Mouse (Mus musculus) myocyte (in vitro differentiated cells): ENCODE measurements around the gene 1810010H24Rik. TPM values are rescaled to one million over a fixed set of nuclear protein-coding genes. Genes with fewer than 3 reads are reported as not detected.

Source experiments
- H3K27me3 ChIP-seq: one replicate; pipeline ENCODE4 v1.6.1; 2011; ENCODE audit not compliant: control insufficient read depth, insufficient read depth, insufficient read length
- H3K36me3 ChIP-seq: one replicate; pipeline ENCODE4 v1.6.1; 2011; ENCODE audit not compliant: control insufficient read depth, insufficient read depth
- H3K4me2 ChIP-seq: one replicate; pipeline ENCODE4 v1.6.1; 2011; ENCODE audit warnings: low read depth, control low read depth
- H3K4me3 ChIP-seq: one replicate; pipeline ENCODE4 v1.5.1; 2011; ENCODE audit warnings: mild to moderate bottlenecking, control low read depth, moderate library complexity
- H3K79me2 ChIP-seq: one replicate; pipeline ENCODE4 v1.6.1; 2011; ENCODE audit not compliant: control insufficient read depth, insufficient read depth
- H3ac ChIP-seq: one replicate; pipeline ENCODE4 v1.6.1; 2011; ENCODE audit not compliant: control insufficient read depth, insufficient read length
- CEBPB ChIP-seq: IDR thresholded peaks from 2 replicates; pipeline ENCODE4 v1.6.1; 2011; ENCODE audit warnings: mild to moderate bottlenecking, moderate library complexity; ENCODE audit not compliant: poor library complexity, insufficient read depth, severe bottlenecking
- E2F4 ChIP-seq: IDR thresholded peaks from one replicate; pipeline ENCODE4 v1.6.1; 2011; ENCODE audit warnings: mild to moderate bottlenecking, control low read depth, moderate library complexity; ENCODE audit not compliant: insufficient read depth
- MAX ChIP-seq: IDR thresholded peaks from one replicate; pipeline ENCODE4 v1.6.1; 2011; ENCODE audit warnings: low read depth, mild to moderate bottlenecking, control low read depth
- MYOD1 ChIP-seq, 3 experiments: IDR thresholded peaks; one replicate each; pipeline ENCODE4 v1.6.1; 2011; ENCODE audit warnings: control low read depth in 2 of 3, low read depth in 2 of 3, mild to moderate bottlenecking in 2 of 3, moderate library complexity in 1 of 3; ENCODE audit not compliant: insufficient read length in 2 of 3, control insufficient read depth in 1 of 3
- MYOG ChIP-seq, 3 experiments: IDR thresholded peaks; one replicate each; pipeline ENCODE4 v1.6.1; 2011; ENCODE audit warnings: control low read depth in 2 of 3, low read depth in 2 of 3, mild to moderate bottlenecking in 2 of 3; ENCODE audit not compliant: insufficient read length in 2 of 3, control insufficient read depth in 1 of 3, insufficient read depth in 1 of 3
- POLR2A ChIP-seq: IDR thresholded peaks from one replicate; pipeline ENCODE4 v1.6.1; 2011; ENCODE audit warnings: low read depth, mild to moderate bottlenecking, control low read depth, moderate library complexity; ENCODE audit not compliant: insufficient read length
- POLR2AphosphoS2 ChIP-seq: IDR thresholded peaks from one replicate; pipeline ENCODE4 v1.6.1; 2011; ENCODE audit warnings: low read depth, control low read depth; ENCODE audit not compliant: insufficient read length
- REST ChIP-seq: IDR thresholded peaks from one replicate; pipeline ENCODE4 v1.6.1; 2011; ENCODE audit warnings: mild to moderate bottlenecking, control low read depth, moderate library complexity; ENCODE audit not compliant: insufficient read depth, insufficient read length
- SRF ChIP-seq: IDR thresholded peaks from one replicate; pipeline ENCODE4 v1.6.1; 2011; ENCODE audit warnings: low read depth; ENCODE audit not compliant: control insufficient read depth, insufficient read length
- TCF12 ChIP-seq: IDR thresholded peaks from one replicate; pipeline ENCODE4 v1.6.1; 2011; ENCODE audit warnings: mild to moderate bottlenecking, control low read depth; ENCODE audit not compliant: poor library complexity, insufficient read depth, severe bottlenecking
- TCF3 ChIP-seq: IDR thresholded peaks from one replicate; pipeline ENCODE4 v1.6.1; 2011; ENCODE audit warnings: low read depth, control low read depth; ENCODE audit not compliant: insufficient read length
- USF1 ChIP-seq: IDR thresholded peaks from one replicate; pipeline ENCODE4 v1.6.1; 2011; ENCODE audit warnings: low read depth, mild to moderate bottlenecking, control low read depth, moderate library complexity
- polyA plus RNA-seq: library from polyadenylated mRNA; unstranded; fragments of >200 nt; fragmentation: generic; extraction: Trizol; gene quantifications from one replicate; pipeline ENCODE4 v1.2.1, GENCODE M21; 2012; ENCODE audit warnings: missing spikeins

The 1810010H24Rik gene
- polyA plus RNA-seq, 1 experiment = 2.5 TPM

GRCm38 (mm10) chr11:107022050-107022683 is 3.3 kb upstream of the 1810010H24Rik start:
- no peaks in the 10 kb centered on the region for H3K36me3 ChIP-seq
- no peak overlapping the region for H3K4me3 ChIP-seq
- TF ChIP-seq MYOG (IDR thresholded peaks at IDR 0.05; ENCODE audit: control insufficient read depth in 1 of 3, insufficient read depth in 1 of 3, insufficient read length in 2 of 3, low read depth in 2 of 3) = no peak
- TF ChIP-seq POLR2AphosphoS2 = no peak
- no peak for TF ChIP-seq REST
- no peak for TF ChIP-seq E2F4
- no peak for TF ChIP-seq USF1
- TF ChIP-seq MYOD1 (IDR thresholded peaks at IDR 0.05; ENCODE audit: control insufficient read depth in 1 of 3, insufficient read length in 2 of 3, low read depth in 2 of 3) = no peak
- TF ChIP-seq MAX = no peak
- no peak for TF ChIP-seq CEBPB
- TF ChIP-seq TCF3 = no peak
- no peak for TF ChIP-seq SRF
- TF ChIP-seq TCF12 = no peak
- H3K27me3 ChIP-seq = no peaks in the 10 kb centered on the region
- no peak overlapping the region for H3K4me2 ChIP-seq
- no peaks in the 10 kb centered on the region for H3K79me2 ChIP-seq
- no peak overlapping the region for H3ac ChIP-seq

GRCm38 (mm10) chr11:107024406-107024805 is 1.1 kb upstream of the 1810010H24Rik start:
- TF ChIP-seq MAX (no peak), USF1 (no peak), MYOD1 (IDR thresholded peaks at IDR 0.05; ENCODE audit: control insufficient read depth in 1 of 3, insufficient read length in 2 of 3, low read depth in 2 of 3) (no peak), POLR2A (no peak), TCF3 (no peak), CEBPB (no peak), POLR2AphosphoS2 (no peak), REST (no peak), E2F4 (no peak), SRF (no peak), TCF12 (no peak), MYOG (IDR thresholded peaks at IDR 0.05; ENCODE audit: control insufficient read depth in 1 of 3, insufficient read depth in 1 of 3, insufficient read length in 2 of 3, low read depth in 2 of 3) (no peak)
- Histone ChIP-seq H3K27me3 (no peaks in the 10 kb centered on the region), H3K79me2 (no peaks in the 10 kb centered on the region), H3K4me3 (no peak overlapping the region), H3K36me3 (no peaks in the 10 kb centered on the region), H3K4me2 (no peak overlapping the region), H3ac (no peak overlapping the region)

GRCm38 (mm10) chr11:107026554-107027430 is 1.3 kb downstream of the 1810010H24Rik start:
- peak overlapping the region; percentile 71 for H3ac ChIP-seq
- H3K27me3 ChIP-seq = no peaks in the 10 kb centered on the region
- TF ChIP-seq MYOG (IDR thresholded peaks at IDR 0.05; ENCODE audit: control insufficient read depth in 1 of 3, insufficient read depth in 1 of 3, insufficient read length in 2 of 3, low read depth in 2 of 3) = no peak
- TF ChIP-seq REST = no peak
- TF ChIP-seq E2F4 = no peak
- no peak for TF ChIP-seq USF1
- no peak for TF ChIP-seq TCF3
- no peak for TF ChIP-seq POLR2A
- no peak for TF ChIP-seq POLR2AphosphoS2
- no peak for TF ChIP-seq SRF
- TF ChIP-seq MAX = no peak
- TF ChIP-seq TCF12 = no peak
- no peak for TF ChIP-seq MYOD1 (IDR thresholded peaks at IDR 0.05; ENCODE audit: control insufficient read depth in 1 of 3, insufficient read length in 2 of 3, low read depth in 2 of 3)
- TF ChIP-seq CEBPB = no peak
- peak overlapping the region; percentile 39 for H3K4me3 ChIP-seq
- H3K36me3 ChIP-seq = no peaks in the 10 kb centered on the region
- no peaks in the 10 kb centered on the region for H3K79me2 ChIP-seq
- H3K4me2 ChIP-seq = peak overlapping the region; percentile 85

GRCm38 (mm10) chr11:107027431-107028274 is 2.2 kb downstream of the 1810010H24Rik start:
- Histone ChIP-seq H3K36me3 (no peaks in the 10 kb centered on the region), H3K4me3 (peak overlapping the region; percentile 39)
- TF ChIP-seq MYOG (IDR thresholded peaks at IDR 0.05; ENCODE audit: control insufficient read depth in 1 of 3, insufficient read depth in 1 of 3, insufficient read length in 2 of 3, low read depth in 2 of 3) (peak in 1 of 3 experiments; percentile 26), POLR2A (peak; percentile 57), MYOD1 (IDR thresholded peaks at IDR 0.05; ENCODE audit: control insufficient read depth in 1 of 3, insufficient read length in 2 of 3, low read depth in 2 of 3) (peak in 1 of 3 experiments; percentile 35), E2F4 (no peak), TCF3 (no peak), SRF (no peak), POLR2AphosphoS2 (peak; percentile 74), USF1 (no peak), CEBPB (no peak)

More at GRCm38 (mm10) chr11:107027431-107028274, 2.2 kb downstream of the 1810010H24Rik start:
- Histone ChIP-seq H3ac (peak overlapping the region; percentile 71), H3K4me2 (peak overlapping the region; percentile 85), H3K27me3 (no peaks in the 10 kb centered on the region), H3K79me2 (no peaks in the 10 kb centered on the region)
